Comparison of ENCODE assay signal across 7 mouse cellular contexts in the genomic region with DNA sequence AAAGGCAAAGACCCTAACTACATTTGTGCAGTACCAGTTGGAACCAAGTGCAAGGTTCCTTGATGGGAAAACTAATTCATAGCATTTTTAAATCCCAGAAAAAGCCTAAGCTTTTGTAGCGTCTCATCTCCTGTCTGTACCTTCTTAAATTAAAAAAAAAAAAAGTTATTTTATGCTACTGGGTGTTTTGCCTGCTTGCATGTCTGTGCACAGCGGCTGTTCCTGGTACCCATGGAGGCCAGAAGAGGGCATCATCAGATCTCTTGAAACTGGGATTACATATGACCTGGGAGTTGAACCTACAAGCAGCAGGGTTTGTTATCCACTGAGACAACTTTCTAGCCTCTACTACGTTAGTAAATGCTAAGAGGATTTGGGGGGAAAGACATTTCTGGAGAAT.
A peak's percentile ranks its signal among the peaks of the same experiment; 100 is the strongest.
DNase-seq lines count a peak whose midpoint lies in the region; ATAC-seq and TF ChIP-seq lines count a peak whose summit lies in the region.

No protein-coding gene starts in this region.

- TF ChIP-seq CTCF in liver, postnatal 0 days (IDR thresholded peaks at IDR 0.05; ENCODE audit: low read depth): peak; percentile 27; the same call in 1 of the 2 replicates

- H3K4me2 ChIP-seq in hindbrain, embryonic 12.5 days (replicated peaks): peak overlapping the region; percentile 83
- peak overlapping the region; percentile 86 for H3K4me2 ChIP-seq in liver, postnatal 0 days (ENCODE audit: low read depth, low read length)

- no peaks in the 10 kb centered on the region for H3K27me3 ChIP-seq in megakaryocyte, embryonic 14.5 days (replicated peaks)
- no peaks in the 10 kb centered on the region for H3K27me3 ChIP-seq in hindbrain, embryonic 12.5 days
- no peaks in the 10 kb centered on the region for H3K27me3 ChIP-seq in liver, postnatal 0 days (ENCODE audit: insufficient read depth, low read length)

- no peaks in the 10 kb centered on the region for H3K9me3 ChIP-seq in megakaryocyte, embryonic 14.5 days
- no peaks in the 10 kb centered on the region for H3K9me3 ChIP-seq in hindbrain, embryonic 12.5 days (replicated peaks)
- H3K9me3 ChIP-seq in liver, postnatal 0 days (ENCODE audit: low read length): no peaks in the 10 kb centered on the region

- H3K36me3 ChIP-seq in megakaryocyte, embryonic 14.5 days (replicated peaks; ENCODE audit: low read length): no peaks in the 10 kb centered on the region
- H3K36me3 ChIP-seq in hindbrain, embryonic 12.5 days: no peaks in the 10 kb centered on the region
- H3K36me3 ChIP-seq in liver, postnatal 0 days (replicated peaks; ENCODE audit: insufficient read depth, low read length): no peaks in the 10 kb centered on the region

- DNase-seq in c-Kit-negative CD71-positive TER-119-positive erythroid progenitor cells, embryonic 14.5 days (ENCODE audit: low read depth, low spot score): peak; percentile 13
- no peak for DNase-seq in liver, postnatal 0 days
- DNase-seq in urinary bladder, adult 18-20 months (ENCODE audit: low spot score in 2 of 2): no peak
- no peak for DNase-seq in natural killer cell, adult 2 months (ENCODE audit: low spot score in 2 of 2)

- H3K4me3 ChIP-seq in megakaryocyte, embryonic 14.5 days (replicated peaks): peak overlapping the region; percentile 94
- H3K4me3 ChIP-seq in hindbrain, embryonic 12.5 days: peak overlapping the region; percentile 56
- H3K4me3 ChIP-seq in liver, postnatal 0 days (ENCODE audit: low read depth, low read length): peak overlapping the region; percentile 74

- no peak for TF ChIP-seq EP300 in liver, postnatal 0 days (IDR thresholded peaks at IDR 0.05; ENCODE audit: low read depth)

- 29% methylated on average over 3 of the region's 3 CpGs for WGBS in hindbrain, embryonic 12.5 days
- 27% methylated on average over 3 of the region's 3 CpGs for WGBS in liver, postnatal 0 days (ENCODE audit: insufficient replicate concordance)

- ATAC-seq in megakaryocyte, adult 5-6 weeks (ENCODE audit: poor library complexity, severe bottlenecking): no peak
- 0 out of 2 replicates have a peak, but pooled peaks have one; percentile 0 for ATAC-seq in hindbrain, embryonic 12.5 days (ENCODE audit: low FRiP score)
- no peak for ATAC-seq in liver, postnatal 0 days

- peaks cover 74% of the 10 kb centered on the region for H3K4me1 ChIP-seq in megakaryocyte, embryonic 14.5 days
- H3K4me1 ChIP-seq in hindbrain, embryonic 12.5 days: peaks cover 30% of the 10 kb centered on the region
- H3K4me1 ChIP-seq in liver, postnatal 0 days (ENCODE audit: insufficient read depth): peaks cover 25% of the 10 kb centered on the region

- peak overlapping the region; percentile 71 for H3K9ac ChIP-seq in hindbrain, embryonic 12.5 days
- peak overlapping the region; percentile 94 for H3K9ac ChIP-seq in liver, postnatal 0 days (replicated peaks)

- peak overlapping the region; percentile 96 for H3K27ac ChIP-seq in hindbrain, embryonic 12.5 days
- peak overlapping the region; percentile 100 for H3K27ac ChIP-seq in liver, postnatal 0 days (ENCODE audit: low read depth)
